18 mouse cellular contexts compared by ENCODE assay signal in genomic region chr4:45540151-45540933, GRCm38 (mm10). TPM values are rescaled to one million over a fixed set of nuclear protein-coding genes. Genes with fewer than 3 reads are reported as not detected.
A peak's percentile ranks its signal among the peaks of the same experiment; 100 is the strongest.
DNase-seq lines count a peak whose midpoint lies in the region; ATAC-seq and TF ChIP-seq lines count a peak whose summit lies in the region.
"Had no signal": no experiment of that assay in that cellular context is flagged by ENCODE, and none has a peak within 500 bp of the region (broad histone marks: within the 10 kb centered on the region; RNA-seq: fewer than 3 reads in every experiment).

No protein-coding gene starts in this region.

- no peak overlapping the region for H3K4me2 ChIP-seq in forebrain, embryonic 15.5 days (replicated peaks)
- H3K4me2 ChIP-seq: heart, embryonic 12.5 days; hindbrain, embryonic 12.5 days; liver, embryonic 13.5 days; neural tube, embryonic 13.5 days; stomach, embryonic 15.5 days had no signal

- H3K79me2 ChIP-seq in heart, adult 2 months (replicated peaks; ENCODE audit: control insufficient read depth, insufficient read depth, low read length): no peaks in the 10 kb centered on the region

- intact Hi-C loops in heart, adult 2 months (cut with DNase I): no loop called here

- no peak for TF ChIP-seq CTCF in heart, adult 2 months (IDR thresholded peaks at IDR 0.05)

- H3K4me3 ChIP-seq in heart, adult 2 months: no peak overlapping the region
- H3K4me3 ChIP-seq in forebrain, embryonic 15.5 days: no peak overlapping the region
- H3K4me3 ChIP-seq: erythroblast, embryonic 14.5 days; heart, embryonic 12.5 days; hindbrain, embryonic 12.5 days; liver, embryonic 13.5 days; neural tube, embryonic 13.5 days; stomach, embryonic 15.5 days had no signal

- no peaks in the 10 kb centered on the region for H3K4me1 ChIP-seq in heart, adult 2 months (ENCODE audit: control insufficient read depth, insufficient read depth, low read length)
- peaks cover 10% of the 10 kb centered on the region for H3K4me1 ChIP-seq in forebrain, embryonic 15.5 days
- H3K4me1 ChIP-seq: heart, embryonic 12.5 days; hindbrain, embryonic 12.5 days; liver, embryonic 13.5 days; stomach, embryonic 15.5 days had no signal

- ATAC-seq in forebrain, embryonic 15.5 days (replicated peaks): 0 out of 2 replicates have a peak, but pooled peaks have one; percentile 48

- H3K27ac ChIP-seq in heart, adult 2 months: peak overlapping the region; percentile 16; the same call in 1 of the 2 replicates
- H3K27ac ChIP-seq in forebrain, embryonic 15.5 days (replicated peaks): 0 out of 2 replicates have a peak overlapping the region, but pooled peaks have one; percentile 14
- H3K27ac ChIP-seq: hindbrain, embryonic 12.5 days; liver, embryonic 13.5 days; neural tube, embryonic 13.5 days; stomach, embryonic 15.5 days had no signal

- DNase-seq in heart, adult 2 months: peak in 1 of 2 experiments; percentile 43
- no peak for DNase-seq in heart, adult 9 months (ENCODE audit: low spot score in 2 of 2)
- DNase-seq in lung, postnatal 10 days: peak; percentile 14
- no peak for DNase-seq in lung, postnatal 36 days
- DNase-seq in retina, embryonic 14.5 days (ENCODE audit: low spot score): peak; percentile 74
- DNase-seq in right cerebral cortex, postnatal 10 days (ENCODE audit: low spot score in 2 of 2): no peak
- DNase-seq in cerebellum, adult 9-11 months: no peak
- DNase-seq: B cell, adult 2 months; cerebellum, adult 2 months; kidney, adult 11 months; kidney, postnatal 25 days; liver, embryonic 13.5 days had no signal

- H3K36me3 ChIP-seq in heart, adult 2 months (ENCODE audit: control insufficient read depth, insufficient read depth, low read length): no peaks in the 10 kb centered on the region
- no peaks in the 10 kb centered on the region for H3K36me3 ChIP-seq in forebrain, embryonic 15.5 days
- H3K36me3 ChIP-seq: heart, embryonic 12.5 days; hindbrain, embryonic 12.5 days; liver, embryonic 13.5 days; neural tube, embryonic 13.5 days; stomach, embryonic 15.5 days had no signal

- no peak overlapping the region for H3K9ac ChIP-seq in heart, adult 2 months (ENCODE audit: low read depth, low read length)
- H3K9ac ChIP-seq in forebrain, embryonic 15.5 days (replicated peaks): no peak overlapping the region
- H3K9ac ChIP-seq: heart, embryonic 12.5 days; hindbrain, embryonic 12.5 days; liver, embryonic 13.5 days; neural tube, embryonic 13.5 days; stomach, embryonic 15.5 days had no signal

- TF ChIP-seq POLR2A in heart, adult 2 months (IDR thresholded peaks at IDR 0.05; ENCODE audit: insufficient read depth, low read depth, low read length): no peak

- H3K27me3 ChIP-seq in heart, adult 2 months (ENCODE audit: control insufficient read depth, insufficient read depth, low read length): no peaks in the 10 kb centered on the region
- no peaks in the 10 kb centered on the region for H3K27me3 ChIP-seq in forebrain, embryonic 15.5 days
- H3K27me3 ChIP-seq: heart, embryonic 12.5 days; liver, embryonic 13.5 days; neural tube, embryonic 13.5 days; stomach, embryonic 15.5 days had no signal

- WGBS in heart, adult 2 months: 62% methylated on average over 15 of the region's 15 CpGs
- WGBS in forebrain, embryonic 15.5 days: 33% methylated on average over 15 of the region's 15 CpGs

- no peak for TF ChIP-seq EP300 in heart, adult 2 months (IDR thresholded peaks at IDR 0.05; ENCODE audit: insufficient read depth, low read depth, low read length)

- no peaks in the 10 kb centered on the region for H3K9me3 ChIP-seq in forebrain, embryonic 15.5 days
- H3K9me3 ChIP-seq: hindbrain, embryonic 12.5 days; liver, embryonic 13.5 days; neural tube, embryonic 13.5 days; stomach, embryonic 15.5 days had no signal

RNA-seq across cellular contexts. Expression of gene Shb, which starts 8.1 kb away (rescaled TPM):
- total RNA-seq in heart, adult 2 months (2021): 10 to 100 TPM; 27.2 to 43.0 TPM
- polyA plus RNA-seq in heart, adult 2 months (2012; rRNA removed): 19.2 and 19.4 TPM in 2 replicates
- polyA plus RNA-seq in forebrain, embryonic 15.5 days (2015; fragmentation: Nextera tagmentation; extraction: Ambion mirVana): 13.1 and 13.3 TPM in 2 replicates

Comparison
In these comparisons a context has a peak if more than half of its experiments do, and no peak if none do; other contexts are left out.
1. DNase-seq: peak in lung, postnatal 10 days (single experiment) and retina, embryonic 14.5 days (single experiment); none in heart, adult 9 months (0 of 2), lung, postnatal 36 days (single experiment), right cerebral cortex, postnatal 10 days (0 of 2) and cerebellum, adult 9-11 months (single experiment).